Mouse (Mus musculus): ENCODE data around the gene Aox3.

The Aox3 gene

GRCm38 (mm10) chr1:58198386-58198785 lies 85.5 kb downstream of the Aox3 start:
- DNase-seq (ENCODE audit: low spot score): no peak

- no peak for DNase-seq (ENCODE audit: low spot score)
Observed at GRCm38 (mm10) chr1:58210203-58210602, 97.3 kb downstream of the Aox3 start, which contains the start of gene Aox4. Gene Aox4 (plus strand): TSS chr1:58210397.

GRCm38 (mm10) chr1:58212805-58213204 lies 99.9 kb downstream of the Aox3 start:
- no peak for DNase-seq (ENCODE audit: low spot score)

GRCm38 (mm10) chr1:58213838-58214237 lies 100.9 kb downstream of the Aox3 start:
- no peak for DNase-seq (ENCODE audit: low spot score)

DNA sequence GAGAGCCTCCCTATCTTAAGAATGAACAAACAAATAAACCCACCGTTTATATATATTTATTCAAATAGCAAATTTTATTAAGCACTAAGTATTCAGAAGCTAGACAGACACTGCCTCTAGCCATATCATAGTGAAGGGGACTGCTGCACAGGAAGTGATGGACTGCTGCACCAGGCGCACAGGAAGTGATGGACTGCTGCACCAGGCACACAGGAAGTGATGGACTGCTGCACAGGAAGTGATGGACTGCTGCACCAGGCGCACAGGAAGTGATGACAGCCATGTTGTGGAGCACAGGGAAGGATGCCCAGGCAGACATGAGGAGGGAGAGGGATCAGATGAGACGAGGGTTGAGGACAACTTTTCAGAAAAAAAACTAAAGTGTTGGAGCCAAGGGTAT lies 102.4 kb downstream of the Aox3 start:
- DNase-seq (ENCODE audit: low spot score): no peak

GRCm38 (mm10) chr1:58215956-58216532 lies 103.1 kb downstream of the Aox3 start:
- DNase-seq (ENCODE audit: low spot score): no peak

DNA sequence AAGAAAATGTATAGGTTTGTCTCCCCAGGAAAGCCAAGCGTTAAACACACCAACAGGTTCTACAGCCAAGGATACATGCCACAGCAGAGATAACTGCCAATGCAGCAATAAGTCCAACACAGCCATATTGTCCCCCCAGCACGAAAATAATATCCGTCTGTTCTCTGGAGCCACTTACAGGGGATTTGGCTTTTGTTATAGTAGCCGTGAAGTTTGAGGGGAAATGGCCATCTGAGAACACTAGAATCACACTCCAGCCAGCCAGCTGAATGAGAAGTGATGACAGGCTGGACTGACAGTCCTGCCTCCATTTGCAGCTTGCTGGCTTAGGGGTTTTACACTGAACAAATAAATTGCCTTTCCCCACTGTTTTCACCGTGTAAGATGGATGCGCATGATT lies 108.1 kb downstream of the Aox3 start:
- DNase-seq (ENCODE audit: low spot score): no peak

- no peak for DNase-seq (ENCODE audit: low spot score)
Observed at GRCm38 (mm10) chr1:58221879-58222278, 108.9 kb downstream of the Aox3 start.

- DNase-seq (ENCODE audit: low spot score): no peak
Observed at GRCm38 (mm10) chr1:58228086-58228485, 115.2 kb downstream of the Aox3 start.

DNA sequence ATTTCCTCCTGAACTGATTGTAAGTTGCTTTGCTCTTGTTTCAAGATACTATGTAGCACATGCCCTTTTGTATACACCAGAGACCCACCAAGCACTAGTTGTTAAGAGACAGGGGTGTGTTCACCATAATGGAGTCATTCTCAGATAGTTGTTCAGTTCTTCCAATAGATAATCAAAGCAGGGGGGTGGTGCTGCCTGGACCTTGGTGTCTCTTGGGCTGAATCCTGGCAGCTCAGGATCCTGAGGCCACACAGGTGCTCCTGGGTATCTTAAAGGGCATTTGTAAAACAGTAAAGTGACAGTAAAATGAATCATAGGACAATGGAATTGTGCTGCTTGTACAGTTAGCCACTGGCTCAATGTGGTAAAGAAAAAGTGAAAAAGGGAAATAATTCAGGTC lies 116.0 kb downstream of the Aox3 start:
- no peak for DNase-seq (ENCODE audit: low spot score)

GRCm38 (mm10) chr1:58229774-58230173 lies 116.8 kb downstream of the Aox3 start:
- DNase-seq (ENCODE audit: low spot score): no peak

DNA sequence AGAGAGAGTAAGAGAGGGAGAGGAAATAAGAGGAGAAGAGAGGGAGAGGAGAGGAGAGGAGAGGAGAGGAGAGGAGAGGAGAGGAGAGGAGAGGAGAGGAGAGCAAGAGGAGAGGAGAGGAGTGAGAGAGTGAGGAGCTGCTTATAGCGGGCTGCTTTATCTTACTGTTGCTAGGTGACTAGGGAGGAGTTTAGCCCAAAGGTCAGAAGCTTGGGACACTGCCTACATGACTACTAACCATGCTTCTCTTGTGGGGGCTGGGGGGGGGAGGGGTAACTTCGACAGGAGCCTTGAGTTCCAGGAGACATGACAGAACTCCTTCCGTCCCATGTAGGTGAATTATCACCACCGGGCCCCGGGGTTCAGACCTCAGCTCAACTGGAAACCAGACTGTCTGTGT lies 117.6 kb downstream of the Aox3 start:
- DNase-seq (ENCODE audit: low spot score): no peak

- no peak for DNase-seq (ENCODE audit: low spot score)
Observed at GRCm38 (mm10) chr1:58235405-58235804, 122.5 kb downstream of the Aox3 start.

- DNase-seq (ENCODE audit: low spot score): no peak
Observed at GRCm38 (mm10) chr1:58237527-58238299, 124.8 kb downstream of the Aox3 start.

DNA sequence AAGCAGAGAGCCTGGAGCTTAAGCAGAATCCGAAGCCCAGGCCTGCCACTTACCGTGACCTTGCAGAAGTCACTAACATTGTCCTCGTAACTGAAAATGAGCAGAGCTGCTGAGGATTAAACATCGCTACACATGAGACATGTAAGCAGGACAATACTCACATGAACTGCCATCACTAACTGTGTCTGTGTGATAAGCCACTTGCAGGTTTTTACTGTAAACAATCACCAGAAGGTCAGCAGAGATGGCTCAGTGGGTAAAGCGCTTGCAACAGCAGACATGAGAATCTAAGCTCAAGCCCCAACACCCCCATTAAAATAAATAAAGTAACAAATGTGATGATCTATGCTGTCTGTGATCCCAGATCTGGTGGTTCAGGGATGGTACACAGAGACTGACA lies 125.5 kb downstream of the Aox3 start:
- no peak for DNase-seq (ENCODE audit: low spot score)

DNA sequence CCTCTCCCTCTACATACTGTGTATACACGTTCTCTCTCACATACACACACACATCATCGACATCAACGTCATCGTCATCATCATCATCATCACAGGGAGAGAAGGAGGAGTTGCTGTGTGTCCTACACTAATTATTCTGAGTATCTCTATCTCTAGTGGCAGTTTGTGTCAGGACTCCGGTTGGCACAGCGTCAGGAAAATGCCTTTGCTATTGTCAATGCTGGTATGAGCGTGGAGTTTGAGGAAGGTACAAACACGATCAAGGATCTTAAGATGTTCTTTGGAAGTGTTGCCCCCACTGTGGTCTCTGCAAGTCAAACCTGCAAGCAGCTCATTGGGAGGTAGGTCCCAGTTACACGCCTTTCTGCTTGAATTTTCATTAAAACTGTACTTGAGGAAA lies 126.0 kb downstream of the Aox3 start:
- DNase-seq (ENCODE audit: low spot score): no peak

DNA sequence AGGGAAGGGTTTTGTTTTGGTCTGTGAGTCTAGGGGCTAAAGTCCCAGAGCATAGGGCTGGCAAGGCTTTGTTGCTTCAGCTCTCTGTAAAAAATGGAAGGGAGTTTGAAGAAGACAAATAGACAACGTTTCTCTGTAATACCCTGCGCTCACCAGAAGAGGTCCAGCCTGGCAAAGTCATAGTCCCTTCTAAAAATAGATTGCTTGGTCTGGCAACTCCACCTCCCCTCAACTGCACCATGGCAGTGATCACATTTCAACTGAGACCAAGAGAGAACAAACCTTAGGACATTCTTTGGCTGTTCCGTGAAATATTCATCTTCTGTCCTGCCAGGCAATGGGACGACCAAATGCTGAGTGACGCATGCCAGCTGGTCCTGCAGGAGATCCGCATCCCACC lies 127.4 kb downstream of the Aox3 start:
- no peak for DNase-seq (ENCODE audit: low spot score)

GRCm38 (mm10) chr1:58244487-58244886 lies 131.6 kb downstream of the Aox3 start:
- no peak for DNase-seq (ENCODE audit: low spot score)

DNA sequence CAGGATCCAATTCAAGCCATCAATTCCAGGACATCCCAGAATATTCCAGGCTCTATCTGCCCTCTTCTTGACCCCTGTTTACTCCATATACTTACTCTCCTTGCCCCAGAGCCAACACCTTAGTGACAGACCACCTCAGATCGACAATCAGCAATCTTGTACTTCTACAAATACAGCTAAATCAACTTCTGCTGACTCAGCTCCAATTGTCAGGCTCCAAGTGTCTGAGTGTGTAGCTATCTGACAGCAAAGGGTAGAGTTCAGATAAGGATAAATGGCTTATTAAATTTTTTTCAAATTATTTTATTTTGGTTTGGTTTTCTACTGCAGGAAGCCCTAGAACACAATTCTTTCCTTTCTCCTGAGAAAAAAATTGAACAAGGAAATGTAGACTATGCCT lies 135.6 kb downstream of the Aox3 start:
- no peak for DNase-seq (ENCODE audit: low spot score)
